Mouse (Mus musculus): ENCODE measurements around the gene Acsl3. TPM values are rescaled to one million over a fixed set of nuclear protein-coding genes. Genes with fewer than 3 reads are reported as not detected.

Acsl3 gene
- polyA plus RNA-seq (2012; rRNA removed) = 11.1 and 22.0 TPM in 2 replicates

- DNase-seq (ENCODE audit: low read depth) = no peak
Measured at GRCm38 (mm10) chr1:78657671-78658440, at the start of gene Acsl3, which contains the start of gene Utp14b. Gene Acsl3, plus strand, starts transcription at chr1:78657825. Gene Utp14b, plus strand, starts transcription at chr1:78658038.

GRCm38 (mm10) chr1:78609134-78609907 lies 48.3 kb upstream of the Acsl3 start:
- peak; percentile 82 for DNase-seq (ENCODE audit: low read depth)

- no peak for DNase-seq (ENCODE audit: low read depth)
Measured at GRCm38 (mm10) chr1:78611039-78611438, 46.6 kb upstream of the Acsl3 start.

DNA sequence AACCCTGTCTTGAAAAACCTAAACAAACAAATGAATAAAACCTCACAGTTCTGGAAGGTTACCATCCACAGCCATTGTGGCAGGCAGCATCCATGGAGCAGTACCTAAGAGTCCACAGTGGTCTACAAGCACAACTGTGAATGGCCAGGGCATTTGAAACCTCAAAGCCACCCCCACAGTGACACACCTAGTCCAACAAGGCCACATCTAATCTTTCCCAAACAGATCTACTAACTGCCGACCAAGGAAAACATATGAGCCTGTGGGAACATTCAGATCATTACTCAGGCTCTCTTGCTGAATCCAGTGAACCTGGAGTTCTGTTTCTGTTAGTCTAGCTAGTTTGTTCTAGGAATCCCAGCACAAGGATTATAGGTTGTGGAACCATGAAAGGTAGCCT lies 44.7 kb upstream of the Acsl3 start:
- DNase-seq (ENCODE audit: low read depth) = no peak

DNA sequence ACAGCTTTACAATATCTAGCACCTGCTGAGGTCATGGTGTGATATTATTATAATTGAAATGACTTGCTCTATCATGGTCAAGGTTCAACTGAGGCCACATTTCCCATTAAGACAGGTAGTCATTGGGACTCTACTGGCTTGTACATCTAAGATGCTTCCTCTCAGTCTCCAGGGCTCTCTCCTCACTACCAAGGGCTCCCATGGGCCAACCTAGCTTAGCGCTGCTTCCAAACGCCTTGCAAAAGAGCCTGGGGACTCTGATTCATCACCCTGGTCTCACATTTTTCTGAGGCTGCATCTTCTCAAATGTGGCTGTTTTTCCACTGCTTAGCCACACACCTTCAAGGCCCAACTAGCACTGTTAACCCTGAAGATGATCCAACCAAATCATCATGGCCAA lies 33.3 kb upstream of the Acsl3 start:
- DNase-seq (ENCODE audit: low read depth) = no peak

DNA sequence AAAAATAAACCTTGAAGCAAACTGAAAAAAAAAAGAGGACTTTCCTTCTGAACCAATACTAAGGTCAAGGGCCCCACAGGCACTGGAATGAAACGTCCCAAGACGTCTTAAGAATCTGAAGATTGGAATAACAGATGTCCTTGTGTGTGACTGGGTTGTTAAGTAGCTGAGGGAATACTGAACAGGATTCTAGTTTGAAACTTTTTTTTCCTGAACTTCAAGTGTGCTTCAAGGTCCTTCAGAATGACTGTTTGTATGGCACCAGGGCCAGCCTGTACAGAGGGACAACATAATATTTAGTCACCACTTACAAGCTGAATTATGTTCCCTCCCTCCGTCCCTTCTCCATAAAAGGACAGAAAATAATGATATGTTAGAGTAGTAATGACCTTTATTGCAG lies 23.1 kb upstream of the Acsl3 start:
- DNase-seq (ENCODE audit: low read depth) = no peak

- DNase-seq (ENCODE audit: low read depth) = no peak
Measured at GRCm38 (mm10) chr1:78640871-78641270, 16.8 kb upstream of the Acsl3 start.

DNA sequence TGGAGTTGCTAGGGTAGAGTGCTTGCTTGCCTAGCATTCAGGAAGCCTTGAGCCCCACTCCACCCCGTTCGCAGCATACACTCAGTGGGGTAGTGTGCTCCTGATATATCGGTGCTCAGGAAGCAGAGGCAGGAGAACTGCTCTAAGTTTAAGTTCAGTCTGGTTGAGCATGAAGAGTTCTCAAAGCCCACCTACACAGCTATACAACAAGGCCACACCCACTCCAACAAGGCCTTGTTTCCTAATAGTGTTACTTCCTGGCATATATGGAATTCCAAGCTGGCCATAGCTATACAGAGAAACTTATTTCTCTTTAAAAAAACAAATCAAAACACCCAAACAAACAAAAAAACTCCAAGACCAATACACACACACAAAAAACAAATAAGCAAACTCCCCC lies 15.8 kb upstream of the Acsl3 start:
- no peak for DNase-seq (ENCODE audit: low read depth)

DNA sequence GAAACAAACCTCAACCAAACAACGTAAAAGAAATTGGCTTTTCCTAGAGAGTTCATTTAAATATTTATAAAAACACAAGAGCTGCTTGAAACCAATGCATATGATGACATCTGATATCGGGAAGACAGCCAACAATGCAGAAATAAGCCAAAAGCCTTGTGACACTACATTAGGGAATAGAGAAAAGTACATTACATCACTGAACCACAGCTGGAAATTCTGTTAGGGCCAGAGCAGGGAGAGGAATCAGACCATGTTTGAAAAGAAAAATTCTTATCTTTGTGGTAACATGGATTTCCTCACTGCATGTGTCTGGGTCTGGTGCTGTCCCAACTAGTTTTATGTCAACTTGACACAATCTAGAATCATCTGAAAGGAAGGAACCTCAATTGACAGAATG lies 15.4 kb upstream of the Acsl3 start:
- no peak for DNase-seq (ENCODE audit: low read depth)

DNA sequence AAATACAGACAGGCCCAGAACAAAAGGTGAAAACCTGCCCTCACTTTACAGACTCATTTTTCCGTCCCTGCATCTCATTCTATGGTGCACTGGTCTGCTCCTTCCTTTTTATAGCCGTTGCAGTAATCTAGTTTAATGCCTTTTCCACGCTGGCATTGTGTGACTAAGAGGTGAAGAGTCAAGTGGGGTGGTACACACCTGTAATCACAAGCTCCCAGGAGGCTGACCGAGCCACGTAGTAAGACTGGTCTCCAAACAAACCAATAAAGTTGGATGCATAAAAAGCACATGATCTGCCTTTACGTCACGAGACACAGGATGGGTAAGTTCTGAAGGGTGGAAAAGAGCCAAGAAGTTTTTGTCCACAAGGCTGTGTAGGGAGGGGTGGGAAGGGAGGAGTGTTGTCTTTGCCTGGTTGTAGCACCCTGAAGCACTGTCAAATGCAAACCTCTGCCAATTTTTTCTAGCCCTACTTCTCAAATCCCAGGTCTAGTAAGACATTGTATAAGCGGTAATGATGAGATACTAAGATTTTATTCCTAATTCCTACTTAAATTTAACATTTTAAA lies 10.2 kb upstream of the Acsl3 start:
- DNase-seq (ENCODE audit: low read depth) = no peak

DNA sequence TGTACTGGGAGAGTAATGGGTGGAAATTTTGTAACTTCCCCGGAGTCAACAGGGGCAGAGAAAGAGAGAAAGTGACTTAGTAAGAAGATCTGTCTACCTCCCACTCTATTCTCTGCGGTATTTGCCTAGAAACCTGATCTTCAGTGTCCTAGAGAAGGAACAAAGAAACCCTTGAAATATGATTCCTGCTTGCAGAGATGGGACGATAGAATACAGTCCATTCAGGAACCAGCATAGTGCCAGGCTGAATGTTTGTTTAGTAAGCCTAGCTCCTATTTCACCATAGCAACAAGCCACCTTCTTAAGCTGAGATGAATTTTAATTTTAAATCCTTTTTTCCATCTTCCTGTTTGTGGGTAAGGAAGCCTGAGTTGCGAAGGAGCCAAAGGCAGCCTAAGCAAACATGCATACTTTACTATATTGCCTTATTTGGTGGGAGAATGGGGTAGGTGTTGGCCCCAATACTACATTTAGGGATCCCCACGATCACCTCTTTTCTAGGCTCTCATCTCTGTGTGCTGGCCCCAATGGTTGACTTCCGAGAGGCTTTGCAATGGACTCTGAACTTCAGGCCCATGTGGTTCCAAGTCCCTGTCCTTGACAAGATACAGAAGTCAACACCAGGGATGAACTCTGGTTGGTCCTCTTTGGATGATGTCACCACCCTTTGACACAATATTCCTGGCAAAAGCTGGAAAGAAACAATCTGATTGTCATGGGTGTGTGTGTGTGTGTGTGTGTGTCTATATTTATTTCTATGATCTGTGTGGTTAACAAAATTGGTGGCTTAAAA lies 8.2 kb upstream of the Acsl3 start:
- DNase-seq (ENCODE audit: low read depth) = no peak

DNA sequence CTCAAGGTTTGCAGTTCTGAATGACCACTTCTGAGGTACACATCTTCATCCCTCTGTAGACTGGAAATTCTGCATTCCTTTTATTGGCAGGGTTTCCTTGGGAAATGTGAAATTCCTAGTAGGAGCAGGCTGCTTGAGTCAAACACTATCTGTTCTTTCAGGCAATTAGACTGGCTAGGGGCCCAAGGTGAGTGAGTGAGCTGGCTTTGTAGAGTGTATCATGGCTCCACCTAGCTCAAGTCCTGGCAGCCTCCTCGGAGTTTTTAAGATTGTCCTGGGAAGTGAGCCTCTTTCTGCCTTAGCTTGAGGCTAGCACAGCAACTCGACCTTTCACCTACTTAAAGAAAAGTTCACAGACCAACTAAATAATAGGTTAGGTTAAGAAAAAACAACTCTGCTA lies 1.2 kb upstream of the Acsl3 start:
- peak; percentile 89 for DNase-seq (ENCODE audit: low read depth)

DNA sequence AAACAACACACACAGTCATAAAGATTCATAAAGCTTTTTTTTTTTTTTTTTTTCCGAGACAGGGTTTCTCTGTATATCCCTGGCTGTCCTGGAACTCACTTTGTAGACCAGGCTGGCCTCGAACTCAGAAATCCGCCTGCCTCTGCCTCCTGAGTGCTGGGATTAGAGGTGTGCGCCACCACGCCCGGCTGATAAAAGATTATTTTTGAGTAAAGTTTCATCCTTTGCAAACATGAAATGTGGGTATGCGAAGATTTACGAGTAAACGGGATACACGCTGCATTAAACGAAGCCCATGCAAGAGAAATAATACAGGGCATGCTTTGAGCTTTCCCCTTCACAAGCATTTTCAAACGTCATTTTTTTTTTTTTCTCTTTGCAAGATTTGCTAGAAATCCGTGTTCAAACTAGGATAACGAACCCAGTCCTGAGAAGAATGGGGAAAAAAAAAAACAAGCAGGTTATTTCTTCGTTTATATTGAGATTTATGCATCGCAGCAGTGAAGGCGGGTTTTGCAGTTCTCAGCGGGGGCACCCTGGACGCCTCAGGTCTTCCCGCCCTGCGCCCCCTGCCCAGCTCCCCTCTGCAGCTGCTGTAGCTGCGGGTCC lies 500 bp upstream of the Acsl3 start:
- no peak for DNase-seq (ENCODE audit: low read depth)

DNA sequence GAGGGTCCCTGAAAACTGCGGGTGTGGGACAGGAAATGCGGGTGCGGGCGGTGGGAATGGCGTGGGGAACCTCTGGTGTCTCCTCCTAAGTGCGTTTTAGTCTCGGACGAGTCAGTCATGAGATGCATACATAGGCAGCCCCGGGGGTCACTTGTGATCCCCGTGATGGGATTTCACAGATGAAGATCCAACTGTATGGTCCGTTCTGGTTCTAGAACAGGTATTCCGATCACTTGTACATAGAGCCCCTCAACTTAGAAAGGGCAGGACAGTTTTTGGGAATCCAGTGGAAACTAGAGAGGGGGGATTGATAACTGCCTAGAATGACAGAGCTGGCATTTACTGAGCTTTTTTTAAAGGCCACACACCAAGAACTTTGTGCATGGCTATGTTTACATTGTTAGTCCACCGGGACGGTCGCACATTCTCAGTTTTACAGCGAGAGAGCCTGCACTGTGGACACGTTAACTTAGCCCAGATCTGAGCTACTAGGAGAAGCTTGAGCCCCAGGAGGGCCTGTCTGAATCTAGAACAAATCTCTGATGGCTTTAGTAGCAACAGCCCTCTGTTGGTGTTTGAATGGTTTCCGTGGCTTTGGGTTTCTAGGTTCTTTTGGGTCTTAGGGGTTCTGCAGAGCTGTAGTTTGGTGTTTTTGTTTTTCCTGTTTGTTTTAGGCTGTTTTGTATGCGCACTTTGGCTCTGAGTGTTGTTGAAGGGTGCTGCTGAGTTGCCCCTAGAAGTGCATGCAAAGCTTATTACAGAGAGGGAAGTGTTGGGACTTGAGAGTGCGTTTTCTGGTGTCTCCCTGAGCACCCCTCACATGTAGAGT lies 1.0 kb downstream of the Acsl3 start:
- no peak for DNase-seq (ENCODE audit: low read depth)

DNA sequence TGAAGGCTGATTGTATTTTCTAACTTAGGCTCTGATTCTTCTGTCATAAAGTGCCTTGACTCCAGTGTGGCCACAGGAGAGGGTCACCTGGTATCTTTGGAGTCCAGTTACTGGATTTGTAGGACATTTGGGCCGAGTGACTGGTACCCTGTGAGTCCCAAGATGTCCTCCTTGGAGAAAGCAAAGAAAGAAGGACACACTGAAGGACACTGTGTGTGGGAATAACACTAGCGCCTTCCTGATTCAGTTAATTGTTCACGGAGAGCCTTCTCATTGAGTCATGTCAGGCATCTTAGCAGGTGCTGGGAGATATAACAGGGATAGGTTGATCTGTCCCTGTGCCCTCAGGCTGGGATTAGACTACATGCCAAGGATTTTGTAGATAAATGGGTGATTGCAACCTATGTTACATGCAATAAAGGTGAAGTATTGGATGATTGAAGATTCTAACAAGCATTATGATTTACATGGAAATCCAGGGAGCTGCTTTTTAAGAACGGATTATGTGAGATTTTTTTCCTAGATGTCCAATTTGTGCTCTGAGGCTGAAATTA lies 1.7 kb downstream of the Acsl3 start:
- peak; percentile 81 for DNase-seq (ENCODE audit: low read depth)

DNA sequence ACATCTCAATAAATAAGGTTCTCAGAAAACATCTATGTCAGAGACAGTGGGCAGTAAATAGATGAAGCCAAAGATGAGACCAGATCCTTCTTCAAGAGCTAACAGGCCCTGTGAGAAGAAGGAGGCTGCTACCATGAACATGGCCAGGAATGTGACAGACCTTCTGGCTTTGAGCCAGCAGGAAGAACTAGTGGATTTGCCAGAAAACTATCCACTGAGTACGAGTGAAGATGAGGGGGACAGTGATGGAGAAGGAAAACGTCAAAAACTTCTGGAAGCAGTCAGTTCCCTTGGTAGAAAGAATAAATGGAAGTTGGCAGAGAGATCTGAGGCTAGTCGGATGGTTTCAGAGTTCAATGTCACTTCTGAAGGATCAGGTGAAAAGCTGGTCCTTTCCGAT lies 6.7 kb downstream of the Acsl3 start:
- no peak for DNase-seq (ENCODE audit: low read depth)

DNA sequence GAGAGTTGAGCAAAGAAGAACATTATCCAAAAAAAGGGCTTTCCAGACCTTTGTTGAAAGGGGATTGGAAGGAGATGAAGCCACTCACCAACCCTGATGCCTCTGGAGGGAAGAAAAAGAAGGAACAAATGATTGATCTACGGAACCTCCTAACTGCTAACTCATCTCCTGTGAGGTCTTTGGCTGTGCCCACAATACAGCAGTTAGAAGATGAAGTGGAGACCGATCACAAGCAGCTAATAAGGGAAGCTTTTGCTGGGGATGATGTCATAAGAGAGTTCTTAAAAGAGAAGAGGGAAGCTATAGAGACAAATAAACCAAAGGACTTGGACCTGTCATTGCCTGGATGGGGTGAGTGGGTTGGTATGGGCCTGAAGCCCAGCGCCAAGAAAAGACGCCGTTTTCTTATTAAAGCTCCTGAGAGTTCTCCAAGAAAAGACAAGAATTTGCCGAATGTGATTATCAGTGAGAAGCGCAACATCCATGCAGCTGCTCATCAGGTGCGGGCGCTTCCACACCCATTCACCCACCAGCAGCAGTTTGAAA lies 8.4 kb downstream of the Acsl3 start:
- no peak for DNase-seq (ENCODE audit: low read depth)

DNA sequence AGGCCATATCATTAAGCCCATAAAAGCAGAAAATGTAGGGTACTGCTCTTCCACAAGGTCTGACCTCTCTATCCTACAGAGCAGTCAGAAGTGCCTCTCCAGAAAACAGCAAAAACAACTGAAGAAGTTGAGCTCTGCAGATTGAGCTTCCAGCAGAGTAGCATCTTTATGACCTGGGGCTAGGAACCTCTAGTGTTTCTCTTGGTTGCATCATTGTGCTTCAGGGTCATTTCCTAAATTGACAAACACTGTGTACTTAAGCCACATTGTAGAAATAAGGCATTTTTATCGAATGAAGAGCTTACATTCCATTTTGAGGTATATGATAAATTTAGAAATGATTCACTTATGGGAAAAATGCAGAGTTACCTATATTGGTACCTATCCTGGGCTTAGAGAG lies 9.0 kb downstream of the Acsl3 start:
- DNase-seq (ENCODE audit: low read depth) = no peak

DNA sequence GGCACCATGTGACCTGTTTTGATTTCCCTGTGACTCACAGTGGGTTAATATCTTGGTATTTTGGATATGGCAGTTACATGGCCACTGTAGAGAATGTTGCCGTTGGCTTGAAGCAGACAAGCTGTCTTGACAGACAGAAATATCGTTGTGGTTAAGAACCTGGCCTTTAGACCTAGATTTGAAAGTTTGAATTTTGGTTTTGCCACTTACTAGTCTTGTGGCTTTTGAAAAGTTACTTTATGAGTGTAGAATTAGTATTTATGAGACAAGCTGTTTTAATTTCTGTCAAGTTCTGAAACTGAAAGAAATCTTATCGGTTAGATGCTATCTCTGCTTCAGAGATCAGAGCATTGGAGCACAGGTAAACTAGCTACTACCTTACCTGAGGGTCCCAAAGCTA lies 24.7 kb downstream of the Acsl3 start:
- no peak for DNase-seq (ENCODE audit: low read depth)

- no peak for DNase-seq (ENCODE audit: low read depth)
Measured at GRCm38 (mm10) chr1:78684128-78684527, 26.5 kb downstream of the Acsl3 start.

Data from gonadal fat pad, adult 2 months (tissue).